Mouse (Mus musculus): Measurements from ENCODE around the gene Gabrr3. TPM values are rescaled to one million over a fixed set of nuclear protein-coding genes. Genes with fewer than 3 reads are reported as not detected.

Gene Gabrr3
- polyA plus RNA-seq, 1 experiment from 2014 or later, result not detected

GRCm38 (mm10) chr16:59477955-59478354 is 70.8 kb downstream of the Gabrr3 start:
- Histone ChIP-seq H3K27ac (ENCODE audit: low read depth) (no peak overlapping the region), H3K36me3 (replicated peaks; ENCODE audit: insufficient read depth, low read length) (peaks cover 42% of the 10 kb centered on the region), H3K9ac (replicated peaks) (no peak overlapping the region), H3K27me3 (ENCODE audit: insufficient read depth, low read length) (no peaks in the 10 kb centered on the region), H3K9me3 (ENCODE audit: low read length) (no peaks in the 10 kb centered on the region), H3K4me1 (ENCODE audit: insufficient read depth) (0 out of 2 replicates have a peak, but pooled peaks cover 1% of the 10 kb centered on the region), H3K4me3 (ENCODE audit: low read depth, low read length) (no peak overlapping the region), H3K4me2 (ENCODE audit: low read depth, low read length) (no peak overlapping the region)
- ATAC-seq (no peak), DNase-seq (no peak)
- no peak for TF ChIP-seq EP300 (IDR thresholded peaks at IDR 0.05; ENCODE audit: low read depth)
- no peak for TF ChIP-seq CTCF (IDR thresholded peaks at IDR 0.05; ENCODE audit: low read depth)
- WGBS (ENCODE audit: insufficient replicate concordance), result 72% methylated on average over 3 of the region's 3 CpGs

DNA sequence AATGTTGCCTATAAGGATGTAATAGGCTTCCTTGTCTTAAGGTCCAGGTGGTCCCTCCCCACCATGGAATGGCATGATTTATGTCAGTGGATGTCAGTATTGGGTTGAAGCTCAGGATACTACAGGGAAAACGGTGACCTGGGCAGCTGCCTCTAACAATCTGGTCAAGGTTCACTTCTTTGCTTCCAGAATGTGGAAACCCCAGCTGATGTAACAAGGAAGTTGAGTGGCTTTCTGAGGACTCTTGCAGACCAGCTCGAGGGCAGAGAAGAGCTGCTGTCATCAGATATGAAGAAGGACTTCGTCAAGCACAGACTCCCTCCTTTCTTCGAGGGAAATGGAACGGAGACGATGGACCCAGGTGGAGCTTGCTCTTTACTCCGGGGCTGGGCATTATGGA is 80.1 kb downstream of the Gabrr3 start:
- no peaks in the 10 kb centered on the region for H3K9me3 ChIP-seq (ENCODE audit: low read length)
- no peak overlapping the region for H3K9ac ChIP-seq (replicated peaks)
- no peak for ATAC-seq
- H3K36me3 ChIP-seq (replicated peaks; ENCODE audit: insufficient read depth, low read length), result peaks cover 47% of the 10 kb centered on the region
- H3K27me3 ChIP-seq (ENCODE audit: insufficient read depth, low read length), result no peaks in the 10 kb centered on the region
- no peaks in the 10 kb centered on the region for H3K4me1 ChIP-seq (ENCODE audit: insufficient read depth)
- H3K4me3 ChIP-seq (ENCODE audit: low read depth, low read length), result no peak overlapping the region
- H3K4me2 ChIP-seq (ENCODE audit: low read depth, low read length), result no peak overlapping the region
- 65% methylated on average over 7 of the region's 7 CpGs for WGBS (ENCODE audit: insufficient replicate concordance)
- DNase-seq, result no peak
- TF ChIP-seq EP300 (IDR thresholded peaks at IDR 0.05; ENCODE audit: low read depth) (no peak), CTCF (IDR thresholded peaks at IDR 0.05; ENCODE audit: low read depth) (no peak)
- H3K27ac ChIP-seq (ENCODE audit: low read depth), result no peak overlapping the region

DNA sequence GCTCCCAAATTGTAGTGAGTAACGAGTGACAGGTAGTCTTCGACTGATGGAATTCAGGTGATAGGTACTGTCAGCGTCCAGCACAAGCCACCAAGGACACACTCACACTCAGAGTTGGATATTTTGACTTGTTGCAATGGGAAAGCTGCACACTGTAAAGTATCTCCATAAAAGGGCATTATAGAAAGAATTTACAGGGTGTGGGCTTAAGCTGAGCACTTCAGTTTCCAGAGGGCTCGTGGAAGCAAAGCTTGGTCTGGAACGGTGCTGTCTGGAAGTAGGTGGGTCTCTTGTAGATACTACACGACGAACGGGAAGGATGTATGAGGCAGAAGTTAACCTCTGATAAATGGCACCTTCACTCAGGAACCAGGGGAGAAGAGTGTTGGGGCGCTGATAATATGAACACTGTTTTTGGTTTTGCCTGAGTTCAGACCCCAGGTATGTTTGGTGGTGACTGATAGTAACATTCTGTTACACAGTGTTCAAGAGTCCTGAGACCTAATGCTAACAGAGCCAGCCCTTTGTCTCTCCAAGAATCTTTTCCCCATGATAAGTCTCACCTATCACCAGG is 80.9 kb downstream of the Gabrr3 start:
- Histone ChIP-seq H3K4me1 (ENCODE audit: insufficient read depth) (no peaks in the 10 kb centered on the region), H3K9ac (replicated peaks) (no peak overlapping the region), H3K27me3 (ENCODE audit: insufficient read depth, low read length) (no peaks in the 10 kb centered on the region), H3K4me3 (ENCODE audit: low read depth, low read length) (no peak overlapping the region), H3K4me2 (ENCODE audit: low read depth, low read length) (no peak overlapping the region), H3K27ac (ENCODE audit: low read depth) (no peak overlapping the region), H3K36me3 (replicated peaks; ENCODE audit: insufficient read depth, low read length) (peaks cover 45% of the 10 kb centered on the region), H3K9me3 (ENCODE audit: low read length) (no peaks in the 10 kb centered on the region)
- WGBS (ENCODE audit: insufficient replicate concordance), result 68% methylated on average over 9 of the region's 9 CpGs
- TF ChIP-seq EP300 (IDR thresholded peaks at IDR 0.05; ENCODE audit: low read depth) (no peak), CTCF (IDR thresholded peaks at IDR 0.05; ENCODE audit: low read depth) (no peak)
- no peak; the same call in 1 of the 2 replicates for ATAC-seq
- DNase-seq, result no peak

GRCm38 (mm10) chr16:59493199-59493598 is 86.1 kb downstream of the Gabrr3 start:
- no peak for DNase-seq
- WGBS (ENCODE audit: insufficient replicate concordance), result 89% methylated on average over 14 of the region's 14 CpGs
- H3K36me3 ChIP-seq (replicated peaks; ENCODE audit: insufficient read depth, low read length), result peaks cover 33% of the 10 kb centered on the region

DNA sequence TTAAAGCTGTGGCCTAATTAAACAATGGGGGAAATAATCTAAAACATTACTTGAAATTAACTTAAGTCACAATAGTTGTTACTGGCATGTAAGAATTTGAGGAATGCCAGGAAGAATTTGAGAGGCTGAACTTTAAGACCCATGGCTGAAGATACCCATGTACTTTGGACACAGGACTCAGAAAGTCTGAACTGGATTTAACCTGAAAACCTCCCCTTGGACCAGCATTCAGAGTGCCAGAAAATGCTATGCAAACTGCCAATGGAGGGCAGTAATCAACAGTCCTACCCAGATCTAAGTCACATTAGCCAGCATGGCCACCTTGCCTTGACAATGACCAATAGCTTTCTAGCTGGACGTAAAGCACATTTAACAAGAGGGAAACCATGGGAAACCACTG is 90.8 kb downstream of the Gabrr3 start:
- TF ChIP-seq EP300 (IDR thresholded peaks at IDR 0.05; ENCODE audit: low read depth), result no peak
- no peak for TF ChIP-seq CTCF (IDR thresholded peaks at IDR 0.05; ENCODE audit: low read depth)
- no peak for DNase-seq

More at GRCm38 (mm10) chr16:59493199-59493598, 86.1 kb downstream of the Gabrr3 start:
- Histone ChIP-seq H3K27ac (ENCODE audit: low read depth) (no peak overlapping the region), H3K9me3 (ENCODE audit: low read length) (no peaks in the 10 kb centered on the region), H3K4me2 (ENCODE audit: low read depth, low read length) (no peak overlapping the region), H3K4me1 (ENCODE audit: insufficient read depth) (no peaks in the 10 kb centered on the region), H3K4me3 (ENCODE audit: low read depth, low read length) (no peak overlapping the region), H3K9ac (replicated peaks) (no peak overlapping the region), H3K27me3 (ENCODE audit: insufficient read depth, low read length) (no peaks in the 10 kb centered on the region)
- ATAC-seq, result no peak
- TF ChIP-seq EP300 (IDR thresholded peaks at IDR 0.05; ENCODE audit: low read depth), result no peak
- TF ChIP-seq CTCF (IDR thresholded peaks at IDR 0.05; ENCODE audit: low read depth), result no peak

GRCm38 (mm10) chr16:59499180-59499579 is 92.0 kb downstream of the Gabrr3 start:
- peaks cover 5% of the 10 kb centered on the region; the same call in 1 of the 2 replicates for H3K36me3 ChIP-seq (replicated peaks; ENCODE audit: insufficient read depth, low read length)
- no peak for ATAC-seq
- no peaks in the 10 kb centered on the region for H3K4me1 ChIP-seq (ENCODE audit: insufficient read depth)
- no peak for TF ChIP-seq CTCF (IDR thresholded peaks at IDR 0.05; ENCODE audit: low read depth)
- TF ChIP-seq EP300 (IDR thresholded peaks at IDR 0.05; ENCODE audit: low read depth), result no peak
- no peak overlapping the region for H3K9ac ChIP-seq (replicated peaks)
- H3K9me3 ChIP-seq (ENCODE audit: low read length), result no peaks in the 10 kb centered on the region
- H3K4me3 ChIP-seq (ENCODE audit: low read depth, low read length), result no peak overlapping the region
- H3K27ac ChIP-seq (ENCODE audit: low read depth), result no peak overlapping the region
- 87% methylated on average over 3 of the region's 3 CpGs for WGBS (ENCODE audit: insufficient replicate concordance)
- H3K27me3 ChIP-seq (ENCODE audit: insufficient read depth, low read length), result no peaks in the 10 kb centered on the region
- DNase-seq, result no peak
- no peak overlapping the region for H3K4me2 ChIP-seq (ENCODE audit: low read depth, low read length)

More for the DNA sequence above, 90.8 kb downstream of the Gabrr3 start:
- H3K9me3 ChIP-seq (ENCODE audit: low read length), result no peaks in the 10 kb centered on the region
- WGBS (ENCODE audit: insufficient replicate concordance), result 78% methylated on average over 1 of the region's 1 CpGs
- no peak overlapping the region for H3K27ac ChIP-seq (ENCODE audit: low read depth)
- no peaks in the 10 kb centered on the region for H3K4me1 ChIP-seq (ENCODE audit: insufficient read depth)
- no peak overlapping the region for H3K4me3 ChIP-seq (ENCODE audit: low read depth, low read length)
- ATAC-seq, result no peak
- H3K36me3 ChIP-seq (replicated peaks; ENCODE audit: insufficient read depth, low read length), result peaks cover 8% of the 10 kb centered on the region
- no peak overlapping the region for H3K9ac ChIP-seq (replicated peaks)
- no peaks in the 10 kb centered on the region for H3K27me3 ChIP-seq (ENCODE audit: insufficient read depth, low read length)
- H3K4me2 ChIP-seq (ENCODE audit: low read depth, low read length), result no peak overlapping the region
